In the genomic region with DNA sequence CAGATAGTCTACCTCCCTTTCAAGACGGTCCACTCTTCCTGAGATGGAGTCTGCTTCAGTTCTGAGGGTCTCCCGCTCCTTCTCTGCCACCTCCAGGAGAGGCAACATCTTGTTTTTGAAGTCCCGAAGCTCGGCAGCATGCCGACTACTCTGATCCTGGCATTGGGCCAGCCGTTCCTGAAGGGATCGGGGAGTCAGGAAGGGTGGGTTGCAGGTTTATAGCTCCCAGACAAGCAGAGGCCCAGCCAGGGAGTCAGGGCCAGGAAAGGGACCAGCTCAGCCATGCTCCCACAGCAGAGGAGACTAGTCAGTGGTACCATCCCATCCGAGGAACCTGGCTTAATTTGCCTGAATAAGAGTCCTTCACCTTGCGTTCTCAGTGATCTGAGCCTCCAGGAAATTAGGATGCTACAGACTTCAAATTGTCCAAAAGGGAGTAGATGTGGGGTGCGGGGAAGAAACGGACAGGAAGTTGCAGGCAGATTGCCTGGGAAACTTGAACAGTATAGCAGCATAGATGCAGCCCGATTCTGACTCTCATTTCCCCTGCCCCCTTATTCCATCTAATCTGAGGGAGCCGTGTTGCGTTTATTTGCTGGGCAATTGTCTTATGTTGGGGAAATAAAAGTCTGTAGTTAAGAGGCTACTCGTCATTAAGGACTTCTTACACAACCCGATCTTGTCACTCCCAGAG, we compare ENCODE assay signal across 9 mouse cellular contexts. TPM values are rescaled to one million over a fixed set of nuclear protein-coding genes. Genes with fewer than 3 reads are reported as not detected.
DNase-seq lines count a peak whose midpoint lies in the region; ATAC-seq lines count a peak whose summit lies in the region.
"Had no signal": no experiment of that assay in that cellular context is flagged by ENCODE, and none has a peak within 500 bp of the region (broad histone marks: within the 10 kb centered on the region; RNA-seq: fewer than 3 reads in every experiment).

No protein-coding gene starts in this region.

- H3K9ac ChIP-seq in embryonic facial prominence, embryonic 15.5 days = peak overlapping the region; percentile 18
- peak overlapping the region; percentile 57 for H3K9ac ChIP-seq in heart, embryonic 16.5 days (ENCODE audit: low read length)
- peak overlapping the region; percentile 36; the same call in 1 of the 2 replicates for H3K9ac ChIP-seq in midbrain, embryonic 14.5 days (replicated peaks; ENCODE audit: low read length)

- peak; percentile 29 for DNase-seq in thymus, postnatal 4 days
- no peak for DNase-seq in thymus, postnatal 14 days
- DNase-seq in kidney, postnatal 4 days = peak; percentile 72 to 75
- peak; percentile 51 for DNase-seq in midbrain, embryonic 14.5 days
- DNase-seq in thymus, adult 18-20 months = no peak

- H3K9me3 ChIP-seq in embryonic facial prominence, embryonic 15.5 days (replicated peaks) = no peaks in the 10 kb centered on the region
- no peaks in the 10 kb centered on the region for H3K9me3 ChIP-seq in heart, embryonic 16.5 days (replicated peaks; ENCODE audit: control insufficient read depth, low read length)
- no peaks in the 10 kb centered on the region for H3K9me3 ChIP-seq in midbrain, embryonic 14.5 days (ENCODE audit: control insufficient read depth, low read length)

- peak overlapping the region; percentile 55 for H3K4me2 ChIP-seq in embryonic facial prominence, embryonic 15.5 days (replicated peaks)
- peak overlapping the region; percentile 74 for H3K4me2 ChIP-seq in heart, embryonic 16.5 days (ENCODE audit: low read depth, low read length)
- peak overlapping the region; percentile 49 for H3K4me2 ChIP-seq in midbrain, embryonic 14.5 days (ENCODE audit: low read length)

- peaks cover 65% of the 10 kb centered on the region for H3K4me1 ChIP-seq in embryonic facial prominence, embryonic 15.5 days
- peaks cover 52% of the 10 kb centered on the region for H3K4me1 ChIP-seq in heart, embryonic 16.5 days (ENCODE audit: control insufficient read depth, insufficient read depth, low read length)
- H3K4me1 ChIP-seq in midbrain, embryonic 14.5 days (ENCODE audit: control insufficient read depth, insufficient read depth, low read length) = peaks cover 35% of the 10 kb centered on the region

- no peak for ATAC-seq in embryonic facial prominence, embryonic 15.5 days (ENCODE audit: insufficient number of reproducible peaks, low FRiP score, low TSS enrichment, low read depth)
- ATAC-seq in heart, embryonic 16.5 days (replicated peaks; ENCODE audit: extremely low read depth, insufficient read depth, low FRiP score) = peak; percentile 7; the same call in 1 of the 2 replicates
- no peak for ATAC-seq in midbrain, embryonic 14.5 days (ENCODE audit: low FRiP score, low TSS enrichment)
- no peak for ATAC-seq in granulocyte monocyte progenitor cell, adult 5-6 weeks (replicated peaks; ENCODE audit: poor library complexity, severe bottlenecking)

- 17% methylated on average over 16 of the region's 16 CpGs for WGBS in embryonic facial prominence, embryonic 15.5 days
- 21% methylated on average over 16 of the region's 16 CpGs for WGBS in heart, embryonic 16.5 days
- WGBS in midbrain, embryonic 14.5 days = 54% methylated on average over 16 of the region's 16 CpGs

- peaks cover 3% of the 10 kb centered on the region; the same call in 1 of the 2 replicates for H3K36me3 ChIP-seq in embryonic facial prominence, embryonic 15.5 days
- peaks cover 4% of the 10 kb centered on the region for H3K36me3 ChIP-seq in heart, embryonic 16.5 days (ENCODE audit: control insufficient read depth, insufficient read depth)
- peaks cover 4% of the 10 kb centered on the region; the same call in 1 of the 2 replicates for H3K36me3 ChIP-seq in midbrain, embryonic 14.5 days (ENCODE audit: control insufficient read depth, insufficient read depth, low read length)

- H3K27me3 ChIP-seq in embryonic facial prominence, embryonic 15.5 days = no peaks in the 10 kb centered on the region
- H3K27me3 ChIP-seq in heart, embryonic 16.5 days (ENCODE audit: control insufficient read depth, insufficient read depth, low read length) = no peaks in the 10 kb centered on the region
- H3K27me3 ChIP-seq in midbrain, embryonic 14.5 days (ENCODE audit: control insufficient read depth, insufficient read depth, low read length) = no peaks in the 10 kb centered on the region

- peak overlapping the region; percentile 96 for H3K27ac ChIP-seq in embryonic facial prominence, embryonic 15.5 days (replicated peaks)
- H3K27ac ChIP-seq in heart, embryonic 16.5 days (ENCODE audit: low read length) = peak overlapping the region; percentile 88
- peak overlapping the region; percentile 76 for H3K27ac ChIP-seq in midbrain, embryonic 14.5 days (replicated peaks; ENCODE audit: low read depth, low read length)

- H3K4me3 ChIP-seq in embryonic facial prominence, embryonic 15.5 days (replicated peaks) = peak overlapping the region; percentile 48
- peak overlapping the region; percentile 43 for H3K4me3 ChIP-seq in heart, embryonic 16.5 days (ENCODE audit: low read length)
- H3K4me3 ChIP-seq in midbrain, embryonic 14.5 days (replicated peaks; ENCODE audit: low read depth, low read length) = no peak overlapping the region

RNA-seq across cellular contexts. Expression of gene Olfml3, which starts 0.6 kb away (rescaled TPM):
- polyA plus RNA-seq in embryonic facial prominence, embryonic 15.5 days (2015; fragmentation: Nextera tagmentation; extraction: Ambion mirVana) = 70.8 and 79.0 TPM in 2 replicates
- 18.4 and 22.1 TPM in 2 replicates for polyA plus RNA-seq in heart, embryonic 16.5 days (2015; fragmentation: Nextera tagmentation; extraction: Ambion mirVana)
- polyA plus RNA-seq in midbrain, embryonic 14.5 days (2014; fragmentation: Nextera tagmentation; extraction: Ambion mirVana) = 2.0 and 4.8 TPM in 2 replicates
- 0.30 TPM in 1 of 2 replicates, not detected in the other for total RNA-seq in granulocyte monocyte progenitor cell, adult 5-6 weeks (2014; fragmentation: Nextera tagmentation)
- 0.86 TPM in 1 of 2 replicates, not detected in the other for total RNA-seq in granulocyte monocyte progenitor cell, adult 5-6 weeks (2017)

RNA-seq across cellular contexts. Expression of gene Gm10964, which starts 2.0 kb away (rescaled TPM):
- polyA plus RNA-seq in embryonic facial prominence, embryonic 15.5 days (2015; fragmentation: Nextera tagmentation; extraction: Ambion mirVana) = not detected in 2 replicates
- not detected in 2 replicates for polyA plus RNA-seq in heart, embryonic 16.5 days (2015; fragmentation: Nextera tagmentation; extraction: Ambion mirVana)
- polyA plus RNA-seq in midbrain, embryonic 14.5 days (2014; fragmentation: Nextera tagmentation; extraction: Ambion mirVana) = not detected in 2 replicates
- not detected in 2 replicates for total RNA-seq in granulocyte monocyte progenitor cell, adult 5-6 weeks (2014; fragmentation: Nextera tagmentation)
- not detected in 2 replicates for total RNA-seq in granulocyte monocyte progenitor cell, adult 5-6 weeks (2017)
- total RNA-seq: left cerebral cortex, postnatal 14 days had no signal

RNA-seq across cellular contexts. Expression of gene Hipk1, which starts 54.2 kb away (rescaled TPM):
- 12.4 TPM in 2 replicates for polyA plus RNA-seq in embryonic facial prominence, embryonic 15.5 days (2015; fragmentation: Nextera tagmentation; extraction: Ambion mirVana)
- 10.8 and 11.6 TPM in 2 replicates for polyA plus RNA-seq in heart, embryonic 16.5 days (2015; fragmentation: Nextera tagmentation; extraction: Ambion mirVana)
- polyA plus RNA-seq in midbrain, embryonic 14.5 days (2014; fragmentation: Nextera tagmentation; extraction: Ambion mirVana) = 18.9 and 22.1 TPM in 2 replicates
- 96.0 and 111 TPM in 2 replicates for total RNA-seq in granulocyte monocyte progenitor cell, adult 5-6 weeks (2014; fragmentation: Nextera tagmentation)
- 56.8 and 59.0 TPM in 2 replicates for total RNA-seq in granulocyte monocyte progenitor cell, adult 5-6 weeks (2017)

Comparison
In these comparisons a context has a peak if more than half of its experiments do, and no peak if none do; other contexts are left out.
1. DNase-seq: peak in thymus, postnatal 4 days (single experiment), kidney, postnatal 4 days (2 of 2) and midbrain, embryonic 14.5 days (single experiment); none in thymus, postnatal 14 days (single experiment) and thymus, adult 18-20 months (0 of 2).
2. Peak in every context shown above with its lines, with median percentiles within 50 percentile points of each other: H3K27ac ChIP-seq, H3K4me2 ChIP-seq and H3K9ac ChIP-seq.